Mouse (Mus musculus) embryonic facial prominence, embryonic 11.5 days (tissue): Measurements from ENCODE around the gene Ly6g5b. TPM values are rescaled to one million over a fixed set of nuclear protein-coding genes. Genes with fewer than 3 reads are reported as not detected.

Source experiments
- ATAC-seq: fragments of 200-750 bp; cut with Nextera tagmentation; replicated peaks from 2 replicates; pipeline ENCODE4 v1.8.0; 2017; ENCODE audit warnings: low read depth; ENCODE audit not compliant: insufficient number of reproducible peaks, low FRiP score, low TSS enrichment
- DNase-seq: peaks from one replicate; pipeline ENCODE4 v3.0.0-alpha.2; 2015; ENCODE audit warnings: low spot score
- H3K27ac ChIP-seq: fragments of 300-500 bp; sonication (generic); replicated peaks from 2 replicates; pipeline ENCODE4 v1.5.1; 2014; ENCODE audit warnings: mild to moderate bottlenecking, low read depth, low read length, control low read depth
- H3K27me3 ChIP-seq: fragments of 300-500 bp; sonication (generic); 2 replicates; pipeline ENCODE4 v1.6.1; 2014; ENCODE audit warnings: mild to moderate bottlenecking, low read length, moderate library complexity, mixed read lengths; ENCODE audit not compliant: control insufficient read depth, insufficient read depth
- H3K36me3 ChIP-seq: fragments of 300-500 bp; sonication (generic); replicated peaks from 2 replicates; pipeline ENCODE4 v1.6.1; 2014; ENCODE audit warnings: low read depth, mild to moderate bottlenecking, low read length, moderate library complexity, mixed read lengths; ENCODE audit not compliant: control insufficient read depth, insufficient read depth
- H3K4me1 ChIP-seq: fragments of 300-500 bp; sonication (generic); 2 replicates; pipeline ENCODE4 v1.6.1; 2014; ENCODE audit warnings: low read length, mixed read lengths; ENCODE audit not compliant: control insufficient read depth, insufficient read depth
- H3K4me2 ChIP-seq: fragments of 300-500 bp; sonication (generic); 2 replicates; pipeline ENCODE4 v1.6.1; 2014; ENCODE audit warnings: low read depth, mild to moderate bottlenecking, control low read depth, low read length, moderate library complexity
- H3K4me3 ChIP-seq: fragments of 300-500 bp; sonication (generic); 2 replicates; pipeline ENCODE4 v1.5.1; 2014; ENCODE audit warnings: low read depth, low read length, control low read depth
- H3K9ac ChIP-seq: fragments of 300-500 bp; sonication (generic); replicated peaks from 2 replicates; pipeline ENCODE4 v1.6.1; 2014; ENCODE audit warnings: mild to moderate bottlenecking, control low read depth, low read length
- H3K9me3 ChIP-seq: fragments of 300-500 bp; sonication (generic); replicated peaks from 2 replicates; pipeline ENCODE4 v1.6.1; 2016; ENCODE audit warnings: mild to moderate bottlenecking, low read length, inconsistent platforms, mixed read lengths; ENCODE audit not compliant: control insufficient read depth
- WGBS: fragments of 180-500 bp; shearing (Covaris S2); extraction: QIAGEN DNeasy Blood & Tissue Kit; methylation state at CpG from one replicate; pipeline ENCODE4 v1.1.7; 2014; 5-methylcytosine and 5-hydroxymethylcytosine counted together
- polyA plus RNA-seq: library from polyadenylated mRNA; unstranded; fragments of >200 nt; fragmentation: Nextera tagmentation; extraction: Ambion mirVana; gene quantifications from 2 replicates; pipeline ENCODE4 v1.2.1, GENCODE M21; 2014

Ly6g5b gene
- polyA plus RNA-seq, 1 experiment from 2014 or later: 0.53 TPM

GRCm38 (mm10) chr17:35080248-35080647 lies 35.0 kb downstream of the Ly6g5b start:
- no peaks in the 10 kb centered on the region for H3K27me3 ChIP-seq
- H3K9ac ChIP-seq: no peak overlapping the region
- DNase-seq: no peak
- H3K4me1 ChIP-seq: peaks cover 9% of the 10 kb centered on the region
- no peaks in the 10 kb centered on the region for H3K9me3 ChIP-seq
- no peak for ATAC-seq
- H3K27ac ChIP-seq: no peak overlapping the region
- H3K4me2 ChIP-seq: no peak overlapping the region
- H3K36me3 ChIP-seq: no peaks in the 10 kb centered on the region
- H3K4me3 ChIP-seq: no peak overlapping the region
- WGBS: 67% methylated on average over 6 of the region's 6 CpGs

GRCm38 (mm10) chr17:35079778-35080177 lies 35.5 kb downstream of the Ly6g5b start:
- no peaks in the 10 kb centered on the region for H3K9me3 ChIP-seq
- no peak overlapping the region for H3K4me2 ChIP-seq
- WGBS: 64% methylated on average over 9 of the region's 9 CpGs
- H3K27ac ChIP-seq: no peak overlapping the region
- peaks cover 9% of the 10 kb centered on the region for H3K4me1 ChIP-seq
- no peak overlapping the region for H3K4me3 ChIP-seq
- ATAC-seq (no peak), DNase-seq (no peak)
- H3K27me3 ChIP-seq: no peaks in the 10 kb centered on the region
- no peak overlapping the region for H3K9ac ChIP-seq
- no peaks in the 10 kb centered on the region for H3K36me3 ChIP-seq

- H3K4me3 ChIP-seq: no peak within 1 kb of the TSS
- no peak within 1 kb of the TSS for H3K27ac ChIP-seq
- peak within 1 kb of the TSS; percentile 7; the same call in 1 of the 2 replicates for H3K4me2 ChIP-seq
- 8% methylated on average over 14 of the region's 14 CpGs for WGBS
- H3K27me3 ChIP-seq: no peaks in the 10 kb centered on the region
- H3K4me1 ChIP-seq: peaks cover 9% of the 10 kb centered on the region
- H3K9me3 ChIP-seq: no peaks in the 10 kb centered on the region
- no peaks in the 10 kb centered on the region for H3K36me3 ChIP-seq
- ATAC-seq (peak; percentile 58; the same call in 1 of the 2 replicates), DNase-seq (no peak)
- H3K9ac ChIP-seq: peak within 1 kb of the TSS; percentile 26
Observed at GRCm38 (mm10) chr17:35077786-35078233, 37.4 kb downstream of the Ly6g5b start, which contains the start of gene Ly6g6d. TSS of gene Ly6g6d (minus strand) at chr17:35078065.

GRCm38 (mm10) chr17:35077285-35077684 lies 37.9 kb downstream of the Ly6g5b start:
- H3K36me3 ChIP-seq: no peaks in the 10 kb centered on the region
- H3K27ac ChIP-seq: no peak overlapping the region
- H3K9ac ChIP-seq: peak overlapping the region; percentile 6; the same call in 1 of the 2 replicates
- ATAC-seq (no peak), DNase-seq (no peak)
- H3K4me3 ChIP-seq: no peak overlapping the region
- H3K9me3 ChIP-seq: no peaks in the 10 kb centered on the region
- H3K4me1 ChIP-seq: peaks cover 9% of the 10 kb centered on the region
- 50% methylated on average over 2 of the region's 2 CpGs for WGBS
- H3K27me3 ChIP-seq: no peaks in the 10 kb centered on the region
- H3K4me2 ChIP-seq: no peak overlapping the region

- H3K4me3 ChIP-seq: no peak within 1 kb of the TSS
- no peaks in the 10 kb centered on the region for H3K9me3 ChIP-seq
- no peaks in the 10 kb centered on the region for H3K27me3 ChIP-seq
- no peaks in the 10 kb centered on the region for H3K36me3 ChIP-seq
- H3K4me1 ChIP-seq: peaks cover 9% of the 10 kb centered on the region
- ATAC-seq (no peak), DNase-seq (peak; percentile 43)
- WGBS: 15% methylated on average over 10 of the region's 10 CpGs
- H3K27ac ChIP-seq: no peak within 1 kb of the TSS
- H3K9ac ChIP-seq: peak within 1 kb of the TSS; percentile 26
- H3K4me2 ChIP-seq: peak within 1 kb of the TSS; percentile 7; the same call in 1 of the 2 replicates
Observed at GRCm38 (mm10) chr17:35076507-35077176, 38.6 kb downstream of the Ly6g5b start, which contains the start of gene Ly6g6e. TSS of gene Ly6g6e (plus strand) at chr17:35076902.

- Histone ChIP-seq H3K9ac (no peak overlapping the region), H3K4me1 (peaks cover 9% of the 10 kb centered on the region), H3K27ac (no peak overlapping the region), H3K4me2 (no peak overlapping the region), H3K27me3 (no peaks in the 10 kb centered on the region), H3K4me3 (no peak overlapping the region), H3K36me3 (no peaks in the 10 kb centered on the region), H3K9me3 (no peaks in the 10 kb centered on the region)
- 49% methylated on average over 16 of the region's 17 CpGs for WGBS
- no peak for DNase-seq
- ATAC-seq: no peak
Observed at GRCm38 (mm10) chr17:35074097-35074496, 41.1 kb downstream of the Ly6g5b start.

GRCm38 (mm10) chr17:35071454-35071853 lies 43.8 kb downstream of the Ly6g5b start:
- H3K9me3 ChIP-seq: no peaks in the 10 kb centered on the region
- ATAC-seq: no peak
- H3K9ac ChIP-seq: no peak overlapping the region
- no peaks in the 10 kb centered on the region for H3K36me3 ChIP-seq
- peaks cover 6% of the 10 kb centered on the region for H3K27me3 ChIP-seq
- no peak overlapping the region for H3K4me2 ChIP-seq
- H3K27ac ChIP-seq: no peak overlapping the region; the same call in 1 of the 2 replicates
- H3K4me3 ChIP-seq: no peak overlapping the region
- 81% methylated on average over 9 of the region's 9 CpGs for WGBS
- no peak for DNase-seq
- peaks cover 2% of the 10 kb centered on the region; the same call in 1 of the 2 replicates for H3K4me1 ChIP-seq

GRCm38 (mm10) chr17:35070556-35071229 lies 44.5 kb downstream of the Ly6g5b start:
- no peak overlapping the region for H3K4me3 ChIP-seq
- no peak overlapping the region for H3K9ac ChIP-seq
- no peak overlapping the region for H3K4me2 ChIP-seq
- peaks cover 9% of the 10 kb centered on the region for H3K27me3 ChIP-seq
- ATAC-seq: no peak
- H3K4me1 ChIP-seq: no peaks in the 10 kb centered on the region
- no peak overlapping the region for H3K27ac ChIP-seq
- WGBS: 50% methylated on average over 6 of the region's 6 CpGs
- H3K9me3 ChIP-seq: no peaks in the 10 kb centered on the region
- DNase-seq: no peak
- H3K36me3 ChIP-seq: no peaks in the 10 kb centered on the region
